Mouse (Mus musculus): ENCODE results near the gene Cacfd1. TPM values are rescaled to one million over a fixed set of nuclear protein-coding genes. Genes with fewer than 3 reads are reported as not detected.

Gene Cacfd1
- polyA plus RNA-seq, 1 experiment = 31.2 TPM

GRCm38 (mm10) chr2:26973960-26974359, 35.8 kb upstream of the Cacfd1 start:
- peak overlapping the region; percentile 71 for H3K27ac ChIP-seq (ENCODE audit: insufficient read depth, low read length)
- TF ChIP-seq POLR2A (IDR thresholded peaks at IDR 0.05; ENCODE audit: low read depth, low read length) (no peak), CTCF (IDR thresholded peaks at IDR 0.05; ENCODE audit: extremely low read depth, insufficient read depth, insufficient read length, insufficient replicate concordance) (no peak)
- H3K4me3 ChIP-seq (ENCODE audit: extremely low read depth, insufficient read depth, insufficient read length) = no peak overlapping the region
- peak in 1 of 2 experiments; percentile 50 for DNase-seq (ENCODE audit: low read depth in 1 of 2, low spot score in 2 of 2)
- H3K36me3 ChIP-seq (ENCODE audit: control insufficient read depth, insufficient read depth, low read length) = no peaks in the 10 kb centered on the region
- H3K27me3 ChIP-seq (ENCODE audit: control insufficient read depth, insufficient read depth, low read length) = no peaks in the 10 kb centered on the region
- 5% methylated on average over 4 of the region's 4 CpGs for WGBS
- peaks cover 8% of the 10 kb centered on the region; the same call in 1 of the 2 replicates for H3K4me1 ChIP-seq (ENCODE audit: control insufficient read depth, insufficient read depth, insufficient read length)

GRCm38 (mm10) chr2:26980361-26980760, 29.4 kb upstream of the Cacfd1 start:
- Histone ChIP-seq H3K4me3 (ENCODE audit: extremely low read depth, insufficient read depth, insufficient read length) (no peak overlapping the region), H3K27ac (ENCODE audit: insufficient read depth, low read length) (no peak overlapping the region), H3K4me1 (ENCODE audit: control insufficient read depth, insufficient read depth, insufficient read length) (no peaks in the 10 kb centered on the region), H3K27me3 (ENCODE audit: control insufficient read depth, insufficient read depth, low read length) (no peaks in the 10 kb centered on the region), H3K36me3 (ENCODE audit: control insufficient read depth, insufficient read depth, low read length) (no peaks in the 10 kb centered on the region)
- no peak for DNase-seq (ENCODE audit: low read depth in 1 of 2, low spot score in 2 of 2)
- 86% methylated on average over 1 of the region's 1 CpGs for WGBS
- TF ChIP-seq CTCF (IDR thresholded peaks at IDR 0.05; ENCODE audit: extremely low read depth, insufficient read depth, insufficient read length, insufficient replicate concordance) = no peak

GRCm38 (mm10) chr2:26984179-26984578, 25.5 kb upstream of the Cacfd1 start:
- no peaks in the 10 kb centered on the region for H3K27me3 ChIP-seq (ENCODE audit: control insufficient read depth, insufficient read depth, low read length)
- H3K36me3 ChIP-seq (ENCODE audit: control insufficient read depth, insufficient read depth, low read length) = no peaks in the 10 kb centered on the region
- no peak for DNase-seq (ENCODE audit: low read depth in 1 of 2, low spot score in 2 of 2)
- TF ChIP-seq CTCF (IDR thresholded peaks at IDR 0.05; ENCODE audit: extremely low read depth, insufficient read depth, insufficient read length, insufficient replicate concordance) (no peak), POLR2A (IDR thresholded peaks at IDR 0.05; ENCODE audit: low read depth, low read length) (no peak)
- 69% methylated on average over 2 of the region's 2 CpGs for WGBS
- no peak overlapping the region for H3K27ac ChIP-seq (ENCODE audit: insufficient read depth, low read length)
- no peaks in the 10 kb centered on the region for H3K4me1 ChIP-seq (ENCODE audit: control insufficient read depth, insufficient read depth, insufficient read length)
- no peak overlapping the region for H3K4me3 ChIP-seq (ENCODE audit: extremely low read depth, insufficient read depth, insufficient read length)

- H3K36me3 ChIP-seq (ENCODE audit: control insufficient read depth, insufficient read depth, low read length) = no peaks in the 10 kb centered on the region
- TF ChIP-seq POLR2A (IDR thresholded peaks at IDR 0.05; ENCODE audit: low read depth, low read length) (no peak), CTCF (IDR thresholded peaks at IDR 0.05; ENCODE audit: extremely low read depth, insufficient read depth, insufficient read length, insufficient replicate concordance) (no peak)
- no peaks in the 10 kb centered on the region for H3K4me1 ChIP-seq (ENCODE audit: control insufficient read depth, insufficient read depth, insufficient read length)
- 83% methylated on average over 5 of the region's 5 CpGs for WGBS
- no peak overlapping the region for H3K4me3 ChIP-seq (ENCODE audit: extremely low read depth, insufficient read depth, insufficient read length)
- H3K27ac ChIP-seq (ENCODE audit: insufficient read depth, low read length) = no peak overlapping the region
- no peaks in the 10 kb centered on the region for H3K27me3 ChIP-seq (ENCODE audit: control insufficient read depth, insufficient read depth, low read length)
- no peak for DNase-seq (ENCODE audit: low read depth in 1 of 2, low spot score in 2 of 2)
These were observed 25.1 kb upstream of the Cacfd1 start for GRCm38 (mm10) chr2:26984640-26985039.

- no peaks in the 10 kb centered on the region for H3K36me3 ChIP-seq (ENCODE audit: control insufficient read depth, insufficient read depth, low read length)
- no peak overlapping the region for H3K27ac ChIP-seq (ENCODE audit: insufficient read depth, low read length)
- no peak for DNase-seq (ENCODE audit: low read depth in 1 of 2, low spot score in 2 of 2)
- WGBS = 65% methylated on average over 3 of the region's 3 CpGs
- H3K27me3 ChIP-seq (ENCODE audit: control insufficient read depth, insufficient read depth, low read length) = no peaks in the 10 kb centered on the region
- H3K4me1 ChIP-seq (ENCODE audit: control insufficient read depth, insufficient read depth, insufficient read length) = no peaks in the 10 kb centered on the region
- H3K4me3 ChIP-seq (ENCODE audit: extremely low read depth, insufficient read depth, insufficient read length) = no peak overlapping the region
- TF ChIP-seq CTCF (IDR thresholded peaks at IDR 0.05; ENCODE audit: extremely low read depth, insufficient read depth, insufficient read length, insufficient replicate concordance) (no peak), POLR2A (IDR thresholded peaks at IDR 0.05; ENCODE audit: low read depth, low read length) (no peak)
These were observed 15.8 kb upstream of the Cacfd1 start for GRCm38 (mm10) chr2:26993936-26994335.

GRCm38 (mm10) chr2:26997498-26997897, 12.2 kb upstream of the Cacfd1 start:
- DNase-seq (ENCODE audit: low read depth in 1 of 2, low spot score in 2 of 2) = no peak
- no peak for TF ChIP-seq POLR2A (IDR thresholded peaks at IDR 0.05; ENCODE audit: low read depth, low read length)
- no peak for TF ChIP-seq CTCF (IDR thresholded peaks at IDR 0.05; ENCODE audit: extremely low read depth, insufficient read depth, insufficient read length, insufficient replicate concordance)
- WGBS = 89% methylated on average over 1 of the region's 1 CpGs
- H3K4me1 ChIP-seq (ENCODE audit: control insufficient read depth, insufficient read depth, insufficient read length) = no peaks in the 10 kb centered on the region
- no peaks in the 10 kb centered on the region for H3K36me3 ChIP-seq (ENCODE audit: control insufficient read depth, insufficient read depth, low read length)
- H3K4me3 ChIP-seq (ENCODE audit: extremely low read depth, insufficient read depth, insufficient read length) = no peak overlapping the region
- no peaks in the 10 kb centered on the region for H3K27me3 ChIP-seq (ENCODE audit: control insufficient read depth, insufficient read depth, low read length)
- H3K27ac ChIP-seq (ENCODE audit: insufficient read depth, low read length) = no peak overlapping the region

- Histone ChIP-seq H3K4me3 (ENCODE audit: extremely low read depth, insufficient read depth, insufficient read length) (no peak overlapping the region), H3K4me1 (ENCODE audit: control insufficient read depth, insufficient read depth, insufficient read length) (no peaks in the 10 kb centered on the region), H3K27me3 (ENCODE audit: control insufficient read depth, insufficient read depth, low read length) (no peaks in the 10 kb centered on the region), H3K27ac (ENCODE audit: insufficient read depth, low read length) (no peak overlapping the region), H3K36me3 (ENCODE audit: control insufficient read depth, insufficient read depth, low read length) (no peaks in the 10 kb centered on the region)
- TF ChIP-seq CTCF (IDR thresholded peaks at IDR 0.05; ENCODE audit: extremely low read depth, insufficient read depth, insufficient read length, insufficient replicate concordance) (no peak), POLR2A (IDR thresholded peaks at IDR 0.05; ENCODE audit: low read depth, low read length) (no peak)
- 93% methylated on average over 7 of the region's 7 CpGs for WGBS
- DNase-seq (ENCODE audit: low read depth in 1 of 2, low spot score in 2 of 2) = no peak
These were observed 11.7 kb upstream of the Cacfd1 start for GRCm38 (mm10) chr2:26997993-26998392.
